Mouse (Mus musculus): ENCODE measurements around the gene Shld2. TPM values are rescaled to one million over a fixed set of nuclear protein-coding genes. Genes with fewer than 3 reads are reported as not detected.

Gene Shld2
- polyA plus RNA-seq, 1 experiment from 2014 or later: 8.2 TPM

- WGBS: 86% methylated on average over 7 of the region's 7 CpGs
- H3K27ac ChIP-seq: no peak overlapping the region
- no peak for DNase-seq (ENCODE audit: low spot score)
Observed at GRCm38 (mm10) chr14:34348301-34348700, 38.0 kb upstream of the Shld2 start.

DNA sequence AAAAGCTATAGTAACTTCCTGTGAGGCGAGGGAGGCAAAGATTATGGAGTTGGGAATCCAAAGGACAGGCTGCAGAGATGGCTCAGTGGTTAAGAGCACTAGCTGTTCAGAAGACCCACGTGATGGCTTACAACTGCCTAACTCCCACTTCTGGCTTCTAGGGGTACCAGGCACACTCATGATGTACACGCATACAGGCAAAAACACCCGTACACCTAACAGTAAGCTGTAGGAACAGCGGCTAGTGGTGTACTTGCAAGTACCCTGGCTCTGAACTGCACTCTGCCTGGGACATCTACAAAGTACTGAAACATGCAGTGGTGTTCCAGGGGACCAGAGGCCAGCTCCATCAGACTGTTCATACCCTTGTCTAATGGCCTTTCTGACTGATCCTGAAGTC is 36.8 kb upstream of the Shld2 start:
- no peak overlapping the region for H3K4me2 ChIP-seq (replicated peaks)
- H3K27me3 ChIP-seq (ENCODE audit: control insufficient read depth, insufficient read depth, low read length): no peaks in the 10 kb centered on the region
- DNase-seq (ENCODE audit: low spot score): no peak
- no peaks in the 10 kb centered on the region for H3K9me3 ChIP-seq (ENCODE audit: control insufficient read depth, low read length)
- H3K27ac ChIP-seq: no peak overlapping the region
- no peak overlapping the region for H3K4me3 ChIP-seq (replicated peaks; ENCODE audit: low read length)
- no peaks in the 10 kb centered on the region for H3K4me1 ChIP-seq (replicated peaks; ENCODE audit: control insufficient read depth, insufficient read depth, low read length)
- peaks cover 27% of the 10 kb centered on the region for H3K36me3 ChIP-seq (replicated peaks; ENCODE audit: control insufficient read depth, insufficient read depth)
- no peak overlapping the region for H3K9ac ChIP-seq
- WGBS: 96% methylated on average over 5 of the region's 5 CpGs
- ATAC-seq (ENCODE audit: low FRiP score): no peak

More at GRCm38 (mm10) chr14:34348301-34348700, 38.0 kb upstream of the Shld2 start:
- no peak overlapping the region for H3K9ac ChIP-seq
- no peaks in the 10 kb centered on the region for H3K27me3 ChIP-seq (ENCODE audit: control insufficient read depth, insufficient read depth, low read length)
- no peak for ATAC-seq (ENCODE audit: low FRiP score)
- no peaks in the 10 kb centered on the region for H3K9me3 ChIP-seq (ENCODE audit: control insufficient read depth, low read length)
- H3K4me3 ChIP-seq (replicated peaks; ENCODE audit: low read length): no peak overlapping the region
- H3K4me2 ChIP-seq (replicated peaks): no peak overlapping the region
- no peaks in the 10 kb centered on the region for H3K4me1 ChIP-seq (replicated peaks; ENCODE audit: control insufficient read depth, insufficient read depth, low read length)
- H3K36me3 ChIP-seq (replicated peaks; ENCODE audit: control insufficient read depth, insufficient read depth): peaks cover 15% of the 10 kb centered on the region

- H3K9me3 ChIP-seq (ENCODE audit: control insufficient read depth, low read length): no peaks in the 10 kb centered on the region
- no peak overlapping the region for H3K9ac ChIP-seq
- H3K4me2 ChIP-seq (replicated peaks): no peak overlapping the region
- DNase-seq (ENCODE audit: low spot score) (no peak), ATAC-seq (ENCODE audit: low FRiP score) (peak; percentile 43; the same call in 1 of the 2 replicates)
- no peaks in the 10 kb centered on the region for H3K27me3 ChIP-seq (ENCODE audit: control insufficient read depth, insufficient read depth, low read length)
- H3K27ac ChIP-seq: no peak overlapping the region
- H3K4me1 ChIP-seq (replicated peaks; ENCODE audit: control insufficient read depth, insufficient read depth, low read length): no peaks in the 10 kb centered on the region
- no peak overlapping the region for H3K4me3 ChIP-seq (replicated peaks; ENCODE audit: low read length)
- WGBS: 67% methylated on average over 12 of the region's 12 CpGs
- H3K36me3 ChIP-seq (replicated peaks; ENCODE audit: control insufficient read depth, insufficient read depth): peaks cover 38% of the 10 kb centered on the region
Observed at GRCm38 (mm10) chr14:34345771-34346566, 35.7 kb upstream of the Shld2 start.

DNA sequence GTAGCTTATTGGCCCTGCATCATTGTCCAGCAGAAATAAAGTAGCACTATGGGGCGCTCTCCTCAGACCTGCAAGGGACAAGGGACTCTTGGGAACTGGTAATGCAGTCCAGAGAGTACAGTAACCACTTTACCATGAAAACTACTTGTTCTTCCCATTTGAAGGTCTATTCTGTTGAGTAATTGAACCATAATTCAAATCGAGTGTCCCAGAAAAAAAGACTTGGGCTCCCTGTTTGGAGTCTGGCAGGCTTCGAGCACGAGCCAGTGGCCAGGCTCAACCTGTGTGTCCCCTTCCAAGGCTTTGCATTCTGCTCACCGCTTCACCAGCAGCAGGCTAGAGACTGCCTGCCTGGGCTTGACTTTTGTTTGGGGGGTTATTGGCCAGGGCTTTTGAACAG is 34.1 kb upstream of the Shld2 start:
- no peak overlapping the region for H3K4me2 ChIP-seq (replicated peaks)
- no peaks in the 10 kb centered on the region for H3K9me3 ChIP-seq (ENCODE audit: control insufficient read depth, low read length)
- H3K36me3 ChIP-seq (replicated peaks; ENCODE audit: control insufficient read depth, insufficient read depth): peaks cover 53% of the 10 kb centered on the region
- H3K4me1 ChIP-seq (replicated peaks; ENCODE audit: control insufficient read depth, insufficient read depth, low read length): no peaks in the 10 kb centered on the region
- H3K27me3 ChIP-seq (ENCODE audit: control insufficient read depth, insufficient read depth, low read length): no peaks in the 10 kb centered on the region
- no peak overlapping the region for H3K4me3 ChIP-seq (replicated peaks; ENCODE audit: low read length)
- DNase-seq (ENCODE audit: low spot score) (no peak), ATAC-seq (ENCODE audit: low FRiP score) (no peak)
- 78% methylated on average over 5 of the region's 5 CpGs for WGBS
- H3K9ac ChIP-seq: no peak overlapping the region
- H3K27ac ChIP-seq: no peak overlapping the region

- Histone ChIP-seq H3K27me3 (ENCODE audit: control insufficient read depth, insufficient read depth, low read length) (no peaks in the 10 kb centered on the region), H3K27ac (no peak overlapping the region), H3K9ac (no peak overlapping the region), H3K4me2 (replicated peaks) (no peak overlapping the region), H3K9me3 (ENCODE audit: control insufficient read depth, low read length) (no peaks in the 10 kb centered on the region), H3K36me3 (replicated peaks; ENCODE audit: control insufficient read depth, insufficient read depth) (peaks cover 66% of the 10 kb centered on the region), H3K4me1 (replicated peaks; ENCODE audit: control insufficient read depth, insufficient read depth, low read length) (no peaks in the 10 kb centered on the region), H3K4me3 (replicated peaks; ENCODE audit: low read length) (no peak overlapping the region)
- no peak for ATAC-seq (ENCODE audit: low FRiP score)
- 97% methylated on average over 4 of the region's 4 CpGs for WGBS
- DNase-seq (ENCODE audit: low spot score): no peak
Observed at GRCm38 (mm10) chr14:34343078-34343477, 32.8 kb upstream of the Shld2 start.

DNA sequence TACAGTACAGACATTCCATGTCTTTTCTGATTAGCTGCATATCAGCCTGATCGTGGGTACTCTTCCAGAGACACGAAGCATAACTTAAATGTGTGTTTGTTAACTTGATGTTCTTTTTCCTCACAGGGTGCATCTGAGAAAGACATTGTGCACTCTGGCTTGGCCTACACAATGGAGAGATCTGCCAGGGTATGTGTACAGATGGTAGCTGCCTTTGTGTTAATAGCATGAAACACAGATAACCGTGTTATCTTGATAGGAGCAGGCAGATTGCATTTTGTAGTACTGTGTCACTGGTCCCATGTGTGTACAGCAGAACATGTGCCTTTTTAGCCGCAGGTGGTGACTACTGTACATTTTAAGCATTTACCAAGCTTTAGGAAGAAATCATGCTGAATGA is 31.7 kb upstream of the Shld2 start:
- H3K27ac ChIP-seq: no peak overlapping the region
- H3K9me3 ChIP-seq (ENCODE audit: control insufficient read depth, low read length): no peaks in the 10 kb centered on the region
- DNase-seq (ENCODE audit: low spot score): no peak
- 90% methylated on average over 4 of the region's 4 CpGs for WGBS
- ATAC-seq (ENCODE audit: low FRiP score): no peak
- peaks cover 77% of the 10 kb centered on the region for H3K36me3 ChIP-seq (replicated peaks; ENCODE audit: control insufficient read depth, insufficient read depth)
- no peak overlapping the region for H3K9ac ChIP-seq
- no peak overlapping the region for H3K4me2 ChIP-seq (replicated peaks)
- no peaks in the 10 kb centered on the region for H3K27me3 ChIP-seq (ENCODE audit: control insufficient read depth, insufficient read depth, low read length)
- no peaks in the 10 kb centered on the region for H3K4me1 ChIP-seq (replicated peaks; ENCODE audit: control insufficient read depth, insufficient read depth, low read length)
- H3K4me3 ChIP-seq (replicated peaks; ENCODE audit: low read length): no peak overlapping the region

DNA sequence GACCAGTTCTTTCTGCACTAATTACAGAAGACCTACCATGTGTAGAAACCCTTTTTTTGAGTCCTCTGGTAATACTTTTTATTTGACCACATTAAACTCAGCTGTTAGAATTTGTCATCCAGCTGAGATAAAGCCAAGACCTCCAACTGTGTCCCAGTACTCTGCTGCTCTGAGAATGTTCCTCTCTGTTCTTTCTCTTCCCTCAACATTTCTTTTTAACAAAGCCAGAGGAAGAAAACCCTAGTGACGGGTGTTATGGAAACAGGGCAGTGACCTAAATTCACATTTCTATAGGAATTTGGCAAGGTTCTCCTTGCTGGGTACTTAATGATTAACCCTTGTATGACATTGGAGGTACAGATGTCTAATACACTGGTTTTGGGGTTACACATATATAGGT is 29.2 kb upstream of the Shld2 start:
- H3K4me3 ChIP-seq (replicated peaks; ENCODE audit: low read length): no peak overlapping the region
- H3K4me1 ChIP-seq (replicated peaks; ENCODE audit: control insufficient read depth, insufficient read depth, low read length): no peaks in the 10 kb centered on the region
- H3K36me3 ChIP-seq (replicated peaks; ENCODE audit: control insufficient read depth, insufficient read depth): peaks cover 97% of the 10 kb centered on the region
- H3K9ac ChIP-seq: no peak overlapping the region
- peak; percentile 33 for DNase-seq (ENCODE audit: low spot score)
- WGBS: 59% methylated on average over 1 of the region's 1 CpGs
- H3K9me3 ChIP-seq (ENCODE audit: control insufficient read depth, low read length): no peaks in the 10 kb centered on the region
- no peaks in the 10 kb centered on the region for H3K27me3 ChIP-seq (ENCODE audit: control insufficient read depth, insufficient read depth, low read length)
- no peak overlapping the region for H3K4me2 ChIP-seq (replicated peaks)
- no peak overlapping the region for H3K27ac ChIP-seq
- ATAC-seq (ENCODE audit: low FRiP score): no peak

DNA sequence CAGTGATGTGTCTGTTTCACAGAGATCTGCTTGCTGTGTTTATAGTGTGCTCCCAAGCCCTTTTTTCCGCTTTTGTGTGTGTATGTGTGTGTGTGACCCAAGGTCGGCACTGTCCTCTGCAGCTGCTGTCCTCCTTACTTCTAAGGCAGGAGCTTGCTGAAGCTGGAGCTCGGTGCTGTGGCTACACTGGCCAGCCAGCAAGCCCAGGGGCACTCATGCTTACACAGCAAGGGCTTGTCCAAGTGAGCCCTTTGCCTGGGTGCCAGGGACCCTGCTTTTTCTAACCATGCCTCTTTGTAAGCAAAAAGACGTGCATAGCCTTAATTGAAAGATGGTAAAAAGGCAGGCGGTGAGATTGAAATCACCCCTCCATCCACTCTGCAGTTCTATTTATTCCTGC is 22.2 kb upstream of the Shld2 start:
- ATAC-seq (ENCODE audit: low FRiP score) (peak; percentile 69; the same call in 1 of the 2 replicates), DNase-seq (ENCODE audit: low spot score) (no peak)
- H3K27me3 ChIP-seq (ENCODE audit: control insufficient read depth, insufficient read depth, low read length): no peaks in the 10 kb centered on the region
- WGBS: 80% methylated on average over 5 of the region's 5 CpGs
- no peak overlapping the region for H3K9ac ChIP-seq
- H3K4me2 ChIP-seq (replicated peaks): no peak overlapping the region
- H3K36me3 ChIP-seq (replicated peaks; ENCODE audit: control insufficient read depth, insufficient read depth): peaks cover 90% of the 10 kb centered on the region
- H3K4me3 ChIP-seq (replicated peaks; ENCODE audit: low read length): no peak overlapping the region
- H3K9me3 ChIP-seq (ENCODE audit: control insufficient read depth, low read length): no peaks in the 10 kb centered on the region
- H3K27ac ChIP-seq: peak overlapping the region; percentile 69; the same call in 1 of the 2 replicates
- no peaks in the 10 kb centered on the region for H3K4me1 ChIP-seq (replicated peaks; ENCODE audit: control insufficient read depth, insufficient read depth, low read length)

DNA sequence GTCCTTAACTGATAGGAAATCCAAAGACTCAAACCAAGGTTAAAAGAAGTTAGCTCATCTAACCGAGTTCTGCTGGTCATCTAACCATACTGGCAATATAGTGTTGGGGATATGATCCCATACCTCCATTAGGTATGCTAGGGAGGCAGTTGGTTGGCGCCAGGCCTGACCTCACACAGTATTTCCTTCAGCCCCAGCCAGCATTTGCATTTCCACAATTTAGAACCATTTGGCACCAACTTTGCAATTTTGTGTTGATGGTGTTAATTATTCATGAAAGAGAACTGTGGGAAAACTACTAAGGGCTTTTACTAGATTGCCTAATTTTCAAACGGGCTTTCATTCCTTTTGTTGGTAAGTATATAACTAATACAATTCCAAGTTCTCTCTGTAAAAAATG is 21.6 kb upstream of the Shld2 start:
- Histone ChIP-seq H3K27me3 (ENCODE audit: control insufficient read depth, insufficient read depth, low read length) (no peaks in the 10 kb centered on the region), H3K9ac (no peak overlapping the region), H3K9me3 (ENCODE audit: control insufficient read depth, low read length) (no peaks in the 10 kb centered on the region), H3K4me1 (replicated peaks; ENCODE audit: control insufficient read depth, insufficient read depth, low read length) (no peaks in the 10 kb centered on the region), H3K36me3 (replicated peaks; ENCODE audit: control insufficient read depth, insufficient read depth) (peaks cover 88% of the 10 kb centered on the region), H3K4me3 (replicated peaks; ENCODE audit: low read length) (no peak overlapping the region), H3K4me2 (replicated peaks) (no peak overlapping the region), H3K27ac (peak overlapping the region; percentile 75)
- DNase-seq (ENCODE audit: low spot score) (no peak), ATAC-seq (ENCODE audit: low FRiP score) (no peak)
- WGBS: 83% methylated on average over 3 of the region's 3 CpGs
